Mouse (Mus musculus): Measurements from ENCODE around the gene Rps7. TPM values are rescaled to one million over a fixed set of nuclear protein-coding genes. Genes with fewer than 3 reads are reported as not detected.

Gene Rps7
- polyA plus RNA-seq, 1 experiment from 2014 or later = 822 TPM

GRCm38 (mm10) chr12:28649141-28650110 lies 13.7 kb upstream of the Rps7 start, which contains the start of gene Rnaseh1:
Gene Rnaseh1 (plus strand): TSS chr12:28649602.
- peak; percentile 94 for DNase-seq (ENCODE audit: low spot score)
- peaks cover 3% of the 10 kb centered on the region; the same call in 1 of the 2 replicates for H3K36me3 ChIP-seq (ENCODE audit: control insufficient read depth, insufficient read depth, low read length)
- peak within 1 kb of the TSS; percentile 85 for H3K4me2 ChIP-seq (ENCODE audit: low read depth, severe bottlenecking)
- H3K4me1 ChIP-seq (ENCODE audit: control insufficient read depth, insufficient read depth, low read length) = no peaks in the 10 kb centered on the region
- no peaks in the 10 kb centered on the region for H3K9me3 ChIP-seq (ENCODE audit: control insufficient read depth, low read length)
- H3K27me3 ChIP-seq (ENCODE audit: control insufficient read depth, insufficient read depth, low read length) = no peaks in the 10 kb centered on the region
- peak; percentile 79 for ATAC-seq (ENCODE audit: insufficient number of reproducible peaks, low FRiP score, low TSS enrichment, low read depth)
- WGBS = 2% methylated on average over 52 of the region's 52 CpGs
- peak within 1 kb of the TSS; percentile 93 for H3K4me3 ChIP-seq (ENCODE audit: low read depth, low read length)
- H3K9ac ChIP-seq (ENCODE audit: low read length) = peak within 1 kb of the TSS; percentile 74
- no peak within 1 kb of the TSS for H3K27ac ChIP-seq (replicated peaks; ENCODE audit: low read depth, low read length)

DNA sequence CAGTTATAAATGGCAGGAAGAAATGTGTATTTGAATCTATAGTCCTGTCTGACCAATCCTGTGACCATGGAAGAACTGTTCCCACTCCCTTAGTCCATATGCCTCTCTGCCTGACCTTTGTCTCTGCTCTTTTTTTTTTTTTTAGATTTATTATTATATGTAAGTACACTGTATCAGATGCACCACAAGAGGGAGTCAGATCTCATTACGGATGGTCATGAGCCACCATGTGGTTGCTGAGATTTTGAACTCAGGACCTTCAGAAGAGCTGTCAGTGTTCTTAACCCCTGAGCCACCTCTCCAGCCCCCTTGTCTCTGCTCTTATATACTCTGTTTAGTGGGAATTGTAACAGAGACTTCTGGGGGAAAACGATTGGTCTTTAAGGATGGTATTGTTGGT lies 3.0 kb upstream of the Rps7 start:
- H3K36me3 ChIP-seq (ENCODE audit: control insufficient read depth, insufficient read depth, low read length) = peaks cover 5% of the 10 kb centered on the region
- no peaks in the 10 kb centered on the region for H3K27me3 ChIP-seq (ENCODE audit: control insufficient read depth, insufficient read depth, low read length)
- DNase-seq (ENCODE audit: low spot score) (no peak), ATAC-seq (ENCODE audit: insufficient number of reproducible peaks, low FRiP score, low TSS enrichment, low read depth) (no peak)
- peaks cover 6% of the 10 kb centered on the region; the same call in 1 of the 2 replicates for H3K4me1 ChIP-seq (ENCODE audit: control insufficient read depth, insufficient read depth, low read length)
- H3K4me3 ChIP-seq (ENCODE audit: low read depth, low read length) = no peak overlapping the region
- H3K4me2 ChIP-seq (ENCODE audit: low read depth, severe bottlenecking) = no peak overlapping the region
- WGBS = 81% methylated on average over 2 of the region's 2 CpGs
- H3K27ac ChIP-seq (replicated peaks; ENCODE audit: low read depth, low read length) = no peak overlapping the region
- no peak overlapping the region for H3K9ac ChIP-seq (ENCODE audit: low read length)
- H3K9me3 ChIP-seq (ENCODE audit: control insufficient read depth, low read length) = no peaks in the 10 kb centered on the region

- no peak overlapping the region for H3K9ac ChIP-seq (ENCODE audit: low read length)
- DNase-seq (ENCODE audit: low spot score) = no peak
- peaks cover 22% of the 10 kb centered on the region for H3K36me3 ChIP-seq (ENCODE audit: control insufficient read depth, insufficient read depth, low read length)
- no peak for ATAC-seq (ENCODE audit: insufficient number of reproducible peaks, low FRiP score, low TSS enrichment, low read depth)
- peaks cover 6% of the 10 kb centered on the region; the same call in 1 of the 2 replicates for H3K4me1 ChIP-seq (ENCODE audit: control insufficient read depth, insufficient read depth, low read length)
- no peak overlapping the region for H3K27ac ChIP-seq (replicated peaks; ENCODE audit: low read depth, low read length)
- no peak overlapping the region for H3K4me3 ChIP-seq (ENCODE audit: low read depth, low read length)
- H3K27me3 ChIP-seq (ENCODE audit: control insufficient read depth, insufficient read depth, low read length) = no peaks in the 10 kb centered on the region
- H3K9me3 ChIP-seq (ENCODE audit: control insufficient read depth, low read length) = no peaks in the 10 kb centered on the region
- H3K4me2 ChIP-seq (ENCODE audit: low read depth, severe bottlenecking) = no peak overlapping the region
- WGBS = 87% methylated on average over 6 of the region's 6 CpGs
Observed at GRCm38 (mm10) chr12:28636543-28636942, 790 bp upstream of the Rps7 start.

DNA sequence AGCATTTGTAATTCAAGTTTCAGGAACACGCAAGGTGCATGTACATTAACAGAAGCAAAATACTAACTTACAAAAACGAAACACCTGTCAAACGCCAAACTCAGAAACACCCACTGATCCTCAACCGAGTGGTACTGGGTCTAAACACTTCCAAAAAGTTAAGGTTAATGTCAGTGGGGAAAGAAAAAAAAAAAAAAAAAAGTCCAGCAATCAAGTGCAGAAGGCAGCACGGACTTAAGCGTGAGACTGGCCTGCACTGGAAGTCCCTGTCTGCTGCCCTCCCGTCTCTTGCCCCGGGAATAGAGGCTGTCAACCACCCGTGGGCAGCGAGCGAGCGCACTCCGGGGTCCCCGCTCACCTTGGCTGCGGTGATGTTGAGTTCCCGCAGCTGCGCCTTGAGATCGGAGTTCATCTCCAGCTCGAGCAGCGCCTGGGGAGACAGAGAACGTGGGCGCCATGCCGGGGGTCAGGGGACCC lies 657 bp downstream of the Rps7 start:
- Histone ChIP-seq H3K4me1 (ENCODE audit: control insufficient read depth, insufficient read depth, low read length) (peaks cover 6% of the 10 kb centered on the region; the same call in 1 of the 2 replicates), H3K36me3 (ENCODE audit: control insufficient read depth, insufficient read depth, low read length) (peaks cover 33% of the 10 kb centered on the region), H3K9ac (ENCODE audit: low read length) (peak overlapping the region; percentile 93), H3K9me3 (ENCODE audit: control insufficient read depth, low read length) (no peaks in the 10 kb centered on the region), H3K27ac (replicated peaks; ENCODE audit: low read depth, low read length) (no peak overlapping the region; the same call in 1 of the 2 replicates), H3K4me3 (ENCODE audit: low read depth, low read length) (peak overlapping the region; percentile 91), H3K4me2 (ENCODE audit: low read depth, severe bottlenecking) (peak overlapping the region; percentile 69), H3K27me3 (ENCODE audit: control insufficient read depth, insufficient read depth, low read length) (no peaks in the 10 kb centered on the region)
- no peak for DNase-seq (ENCODE audit: low spot score)
- ATAC-seq (ENCODE audit: insufficient number of reproducible peaks, low FRiP score, low TSS enrichment, low read depth) = no peak; the same call in 1 of the 2 replicates
- 2% methylated on average over 23 of the region's 23 CpGs for WGBS

GRCm38 (mm10) chr12:28628436-28628835 lies 7.3 kb downstream of the Rps7 start:
- WGBS = 92% methylated on average over 2 of the region's 2 CpGs
- no peaks in the 10 kb centered on the region for H3K4me1 ChIP-seq (ENCODE audit: control insufficient read depth, insufficient read depth, low read length)
- no peak overlapping the region for H3K9ac ChIP-seq (ENCODE audit: low read length)
- no peak overlapping the region for H3K27ac ChIP-seq (replicated peaks; ENCODE audit: low read depth, low read length)
- no peak overlapping the region for H3K4me2 ChIP-seq (ENCODE audit: low read depth, severe bottlenecking)
- peaks cover 35% of the 10 kb centered on the region for H3K36me3 ChIP-seq (ENCODE audit: control insufficient read depth, insufficient read depth, low read length)
- no peak for DNase-seq (ENCODE audit: low spot score)
- ATAC-seq (ENCODE audit: insufficient number of reproducible peaks, low FRiP score, low TSS enrichment, low read depth) = no peak
- no peak overlapping the region for H3K4me3 ChIP-seq (ENCODE audit: low read depth, low read length)
- no peaks in the 10 kb centered on the region for H3K9me3 ChIP-seq (ENCODE audit: control insufficient read depth, low read length)
- H3K27me3 ChIP-seq (ENCODE audit: control insufficient read depth, insufficient read depth, low read length) = no peaks in the 10 kb centered on the region

- Histone ChIP-seq H3K9me3 (ENCODE audit: control insufficient read depth, low read length) (no peaks in the 10 kb centered on the region), H3K9ac (ENCODE audit: low read length) (no peak overlapping the region), H3K36me3 (ENCODE audit: control insufficient read depth, insufficient read depth, low read length) (peaks cover 24% of the 10 kb centered on the region), H3K4me3 (ENCODE audit: low read depth, low read length) (no peak overlapping the region), H3K4me1 (ENCODE audit: control insufficient read depth, insufficient read depth, low read length) (no peaks in the 10 kb centered on the region), H3K27me3 (ENCODE audit: control insufficient read depth, insufficient read depth, low read length) (no peaks in the 10 kb centered on the region), H3K27ac (replicated peaks; ENCODE audit: low read depth, low read length) (no peak overlapping the region), H3K4me2 (ENCODE audit: low read depth, severe bottlenecking) (no peak overlapping the region)
- DNase-seq (ENCODE audit: low spot score) (no peak), ATAC-seq (ENCODE audit: insufficient number of reproducible peaks, low FRiP score, low TSS enrichment, low read depth) (no peak)
- WGBS = 76% methylated on average over 4 of the region's 4 CpGs
Observed at GRCm38 (mm10) chr12:28627092-28627491, 8.7 kb downstream of the Rps7 start.

GRCm38 (mm10) chr12:28625407-28625806 lies 10.3 kb downstream of the Rps7 start:
- Histone ChIP-seq H3K4me1 (ENCODE audit: control insufficient read depth, insufficient read depth, low read length) (no peaks in the 10 kb centered on the region), H3K4me2 (ENCODE audit: low read depth, severe bottlenecking) (no peak overlapping the region), H3K36me3 (ENCODE audit: control insufficient read depth, insufficient read depth, low read length) (peaks cover 14% of the 10 kb centered on the region), H3K27me3 (ENCODE audit: control insufficient read depth, insufficient read depth, low read length) (no peaks in the 10 kb centered on the region), H3K4me3 (ENCODE audit: low read depth, low read length) (no peak overlapping the region), H3K27ac (replicated peaks; ENCODE audit: low read depth, low read length) (no peak overlapping the region), H3K9ac (ENCODE audit: low read length) (no peak overlapping the region), H3K9me3 (ENCODE audit: control insufficient read depth, low read length) (no peaks in the 10 kb centered on the region)
- no peak for DNase-seq (ENCODE audit: low spot score)
- WGBS = 88% methylated on average over 7 of the region's 7 CpGs
- ATAC-seq (ENCODE audit: insufficient number of reproducible peaks, low FRiP score, low TSS enrichment, low read depth) = no peak

DNA sequence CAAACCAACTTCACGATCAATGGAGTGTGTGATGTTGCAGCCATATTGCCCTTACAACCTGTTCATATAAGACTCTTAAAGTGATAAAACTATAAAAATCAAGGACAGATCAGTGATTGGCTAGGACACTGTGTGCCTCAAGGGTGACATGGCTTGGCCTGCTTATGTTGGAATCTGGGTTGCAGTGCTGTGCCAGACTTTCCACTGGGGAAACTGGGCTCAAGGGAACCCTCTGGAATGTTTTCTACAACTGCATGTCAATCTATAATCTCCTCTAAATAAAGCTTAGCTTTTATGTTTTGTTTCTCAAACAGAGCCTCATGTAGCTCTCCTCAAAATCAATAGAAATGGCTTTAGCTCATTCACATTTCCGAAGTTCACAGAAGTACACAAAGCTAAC lies 11.5 kb downstream of the Rps7 start:
- no peak for ATAC-seq (ENCODE audit: insufficient number of reproducible peaks, low FRiP score, low TSS enrichment, low read depth)
- no peak overlapping the region for H3K27ac ChIP-seq (replicated peaks; ENCODE audit: low read depth, low read length)
- 93% methylated on average over 2 of the region's 2 CpGs for WGBS

More for the DNA sequence above, 11.5 kb downstream of the Rps7 start:
- DNase-seq (ENCODE audit: low spot score) = no peak
- Histone ChIP-seq H3K4me1 (ENCODE audit: control insufficient read depth, insufficient read depth, low read length) (no peaks in the 10 kb centered on the region), H3K9me3 (ENCODE audit: control insufficient read depth, low read length) (no peaks in the 10 kb centered on the region), H3K9ac (ENCODE audit: low read length) (no peak overlapping the region), H3K4me2 (ENCODE audit: low read depth, severe bottlenecking) (no peak overlapping the region), H3K4me3 (ENCODE audit: low read depth, low read length) (no peak overlapping the region), H3K36me3 (ENCODE audit: control insufficient read depth, insufficient read depth, low read length) (peaks cover 2% of the 10 kb centered on the region; the same call in 1 of the 2 replicates), H3K27me3 (ENCODE audit: control insufficient read depth, insufficient read depth, low read length) (no peaks in the 10 kb centered on the region)

Data from limb, embryonic 11.5 days (tissue).